Comparison of ENCODE assay signal across 13 mouse cellular contexts in the genomic region with DNA sequence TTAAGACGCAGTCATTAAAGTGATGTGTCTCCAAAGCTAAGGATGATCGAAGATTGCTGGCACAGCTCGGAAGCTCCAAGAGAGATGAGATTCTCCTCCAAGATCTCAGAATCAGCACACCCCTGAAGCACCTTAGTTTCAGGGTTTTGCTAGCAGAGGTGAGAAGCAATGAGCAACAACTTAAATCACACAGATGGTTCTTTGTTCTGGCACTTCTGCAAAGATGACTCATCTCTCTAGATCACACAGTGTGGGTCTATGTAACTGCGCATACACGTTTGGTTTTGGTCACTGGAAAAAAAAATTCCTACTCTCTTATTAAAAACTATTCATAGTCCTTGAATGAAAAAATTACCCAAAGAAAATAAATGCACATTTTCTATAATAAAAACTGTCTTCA.
"Had no signal": no experiment of that assay in that cellular context is flagged by ENCODE, and none has a peak within 500 bp of the region (broad histone marks: within the 10 kb centered on the region; RNA-seq: fewer than 3 reads in every experiment).

No protein-coding gene starts in this region.

- DNase-seq: forebrain, postnatal 0 days; gastrocnemius, postnatal 14 days; gastrocnemius, postnatal 36 days; heart, adult 2 months; heart, postnatal 14 days; heart, postnatal 36 days; kidney, adult 11 months; kidney, adult 2 months; kidney, adult 9 months; kidney, postnatal 25 days; kidney, postnatal 4 days; liver; liver, embryonic 13.5 days had no signal
